Mouse (Mus musculus) spleen, adult 2 months (tissue): ENCODE measurements around the gene Togaram2. TPM values are rescaled to one million over a fixed set of nuclear protein-coding genes. Genes with fewer than 3 reads are reported as not detected.

Experiments
- DNase-seq, 2 experiments: peaks; one replicate each; pipeline versions ENCODE4 v3.0.0 to v3.0.0-alpha.2; 2012 to 2021; ENCODE audit warnings: low spot score in 2 of 2, low read depth in 1 of 2
- H3K27ac ChIP-seq: fragments of 200-500 bp; 2 replicates; pipeline ENCODE4 v1.5.1; 2012; ENCODE audit warnings: low read length, inconsistent platforms; ENCODE audit not compliant: insufficient read depth
- H3K27me3 ChIP-seq: fragments of 200-500 bp; 2 replicates; pipeline ENCODE4 v1.6.1; 2012; ENCODE audit warnings: mild to moderate bottlenecking, moderate library complexity, low read length, inconsistent platforms; ENCODE audit not compliant: control insufficient read depth, insufficient read depth
- H3K36me3 ChIP-seq: fragments of 200-500 bp; 2 replicates; pipeline ENCODE4 v1.6.1; 2012; ENCODE audit warnings: mild to moderate bottlenecking, low read length, inconsistent platforms; ENCODE audit not compliant: control insufficient read depth, insufficient read depth
- H3K4me1 ChIP-seq: fragments of 200-500 bp; 2 replicates; pipeline ENCODE4 v1.6.1; 2011; ENCODE audit warnings: inconsistent platforms; ENCODE audit not compliant: control insufficient read depth, insufficient read depth, insufficient read length
- H3K4me3 ChIP-seq: fragments of 200-500 bp; 2 replicates; pipeline ENCODE4 v1.5.1; 2011; ENCODE audit warnings: mild to moderate bottlenecking, inconsistent platforms; ENCODE audit not compliant: insufficient read depth, insufficient read length; ENCODE audit errors: extremely low read depth
- CTCF ChIP-seq: fragments of 200-500 bp; IDR thresholded peaks from 2 replicates; pipeline ENCODE4 v1.5.1; 2011; ENCODE audit warnings: mild to moderate bottlenecking, inconsistent platforms; ENCODE audit not compliant: insufficient read depth, insufficient read length, insufficient replicate concordance; ENCODE audit errors: extremely low read depth
- POLR2A ChIP-seq: fragments of 200-500 bp; IDR thresholded peaks from 2 replicates; pipeline ENCODE4 v1.6.1; 2011; ENCODE audit warnings: low read depth, low read length, inconsistent platforms
- WGBS: fragments of 180-500 bp; shearing (Covaris S2); methylation state at CpG from one replicate; pipeline ENCODE4 v1.1.7; 2018; 5-methylcytosine and 5-hydroxymethylcytosine counted together
- polyA plus RNA-seq: library from polyadenylated mRNA; depleted of rRNA; stranded (reverse); fragments of >200 nt; gene quantifications from 2 replicates; pipeline ENCODE4 v1.2.3, GENCODE M21; 2012; rRNA removed

Gene Togaram2
- polyA plus RNA-seq, 1 experiment, result 0.04 TPM

DNA sequence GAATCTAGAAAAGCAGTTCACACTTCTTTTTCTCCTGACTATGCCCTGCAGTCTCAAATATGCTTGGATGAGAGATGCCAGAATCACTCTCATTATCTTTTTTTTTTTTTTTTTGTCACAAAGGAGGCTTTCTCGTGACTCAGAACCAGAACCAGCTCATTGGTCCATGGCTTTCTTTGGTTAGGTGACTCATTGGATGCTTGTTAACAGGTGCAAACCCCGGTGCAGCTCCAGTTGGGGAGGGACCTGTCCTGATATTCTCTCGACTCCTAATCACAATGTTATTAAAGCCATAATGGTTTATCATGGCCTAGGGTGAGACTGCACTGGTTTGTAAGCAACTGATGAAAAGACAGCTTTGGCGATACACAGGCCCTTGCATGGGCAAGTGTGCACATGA is 101.1 kb downstream of the Togaram2 start:
- Histone ChIP-seq H3K27me3 (no peaks in the 10 kb centered on the region), H3K4me1 (no peaks in the 10 kb centered on the region), H3K4me3 (no peak overlapping the region), H3K36me3 (no peaks in the 10 kb centered on the region), H3K27ac (no peak overlapping the region)
- no peak for DNase-seq
- WGBS, result 84% methylated on average over 4 of the region's 4 CpGs
- no peak for TF ChIP-seq CTCF
- no peak for TF ChIP-seq POLR2A

DNA sequence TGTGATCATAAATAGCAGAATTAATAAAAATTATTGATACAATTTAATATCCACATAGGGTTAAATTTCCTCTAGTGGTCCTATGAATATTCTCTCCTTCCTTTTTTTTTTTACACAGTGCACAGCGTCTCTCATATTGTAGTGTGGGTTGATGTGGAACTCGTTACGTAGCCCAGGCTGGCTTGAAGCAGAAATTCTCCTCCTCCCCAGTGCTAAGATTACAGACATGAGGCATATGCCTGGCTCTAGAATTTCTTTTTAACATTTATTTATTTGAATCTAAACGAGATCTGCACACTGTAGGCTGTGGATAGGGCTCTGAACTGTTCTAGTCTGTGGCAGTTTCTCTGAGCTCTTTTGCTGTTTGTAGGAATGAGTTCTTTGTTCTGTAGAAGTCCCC is 102.2 kb downstream of the Togaram2 start:
- WGBS, result 67% methylated on average over 4 of the region's 4 CpGs
- Histone ChIP-seq H3K4me3 (no peak overlapping the region), H3K4me1 (no peaks in the 10 kb centered on the region), H3K27me3 (no peaks in the 10 kb centered on the region), H3K27ac (no peak overlapping the region), H3K36me3 (no peaks in the 10 kb centered on the region)
- no peak for DNase-seq
- TF ChIP-seq CTCF (no peak), POLR2A (no peak)

DNA sequence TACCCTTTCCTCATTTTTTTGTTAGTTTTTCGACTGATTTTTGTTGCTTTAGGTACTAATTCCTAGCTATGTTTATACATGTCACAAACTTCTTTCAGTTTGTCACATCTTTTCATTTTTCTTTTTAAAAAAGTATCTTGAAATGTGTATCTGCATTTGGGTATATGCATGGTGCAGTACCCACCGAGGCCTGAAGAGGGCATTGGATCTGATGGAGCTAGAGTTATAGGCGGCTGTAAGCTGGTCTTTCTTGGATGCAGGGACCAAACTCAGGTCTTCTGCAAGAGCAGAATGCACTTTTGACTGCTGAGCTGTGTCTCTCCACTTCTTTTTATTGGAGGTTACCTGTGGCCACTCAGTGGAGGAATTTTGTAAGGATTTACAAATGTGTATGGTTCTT is 105.6 kb downstream of the Togaram2 start:
- H3K27ac ChIP-seq, result no peak overlapping the region
- H3K4me1 ChIP-seq, result no peaks in the 10 kb centered on the region
- H3K4me3 ChIP-seq, result no peak overlapping the region
- peaks cover 4% of the 10 kb centered on the region; the same call in 1 of the 2 replicates for H3K27me3 ChIP-seq
- no peak for TF ChIP-seq CTCF
- no peak for TF ChIP-seq POLR2A
- H3K36me3 ChIP-seq, result no peaks in the 10 kb centered on the region
- DNase-seq, result no peak
- WGBS, result 77% methylated on average over 3 of the region's 3 CpGs

Other genes with a start within 250 kb of the Togaram2 start
- gene Gm4707, start 213.3 kb upstream of the Togaram2 start, polyA plus RNA-seq, result 1.5 and 1.7 TPM in 2 replicates
- 12.3 and 14.3 TPM in 2 replicates for gene Smchd1, start 197.9 kb upstream of the Togaram2 start, polyA plus RNA-seq
- gene Ndc80, start 146.4 kb upstream of the Togaram2 start, polyA plus RNA-seq, result 0.46 and 0.48 TPM in 2 replicates
- not detected in 2 replicates for gene Spdya, start 121.2 kb upstream of the Togaram2 start, polyA plus RNA-seq
- gene Wdr43, start 57.4 kb upstream of the Togaram2 start, polyA plus RNA-seq, result 7.5 and 11.4 TPM in 2 replicates
- gene Pcare, start 79.6 kb downstream of the Togaram2 start, polyA plus RNA-seq, result not detected in 2 replicates
- gene Clip4, start 95.2 kb downstream of the Togaram2 start, polyA plus RNA-seq, result 0.26 and 0.69 TPM in 2 replicates